Mouse (Mus musculus) spleen, embryonic (tissue): Measurements from ENCODE around the gene Slc1a4.

Experiments used
- CTCF ChIA-PET: fragments of 350-600 bp; sonication (Branson Sonifier 250); formaldehyde crosslinking; loops from one replicate; lab custom pipeline; 2022; lab: Charles Lee

Slc1a4 gene

GRCm38 (mm10) chr11:20262628-20263380 lies 69.7 kb downstream of the Slc1a4 start:
- CTCF ChIA-PET, result no interaction called here

GRCm38 (mm10) chr11:20254791-20255190 lies 77.7 kb downstream of the Slc1a4 start:
- CTCF ChIA-PET, result no interaction called here

- CTCF ChIA-PET, result no interaction called here
These were observed 79.4 kb downstream of the Slc1a4 start for GRCm38 (mm10) chr11:20253088-20253487.
